Mouse (Mus musculus) brain, adult 2 months (tissue): ENCODE data around the gene Lamtor2.

Source experiments
- DNase-seq: peaks from one replicate; pipeline ENCODE4 v3.0.0; 2011; ENCODE audit warnings: low read depth, low spot score

Lamtor2 gene

GRCm38 (mm10) chr3:88503881-88504746 is 48.8 kb downstream of the Lamtor2 start:
- no peak for DNase-seq

GRCm38 (mm10) chr3:88503505-88503863 is 49.4 kb downstream of the Lamtor2 start:
- DNase-seq: peak; percentile 89

GRCm38 (mm10) chr3:88502641-88503504 is 50.0 kb downstream of the Lamtor2 start:
- DNase-seq: peak; percentile 98

- no peak for DNase-seq
These were observed 50.8 kb downstream of the Lamtor2 start for GRCm38 (mm10) chr3:88502031-88502571.

GRCm38 (mm10) chr3:88501366-88502030 is 51.4 kb downstream of the Lamtor2 start:
- DNase-seq: no peak

- DNase-seq: no peak
These were observed 52.1 kb downstream of the Lamtor2 start for GRCm38 (mm10) chr3:88500655-88501365.

- DNase-seq: peak; percentile 75
These were observed 52.8 kb downstream of the Lamtor2 start for GRCm38 (mm10) chr3:88500087-88500486.
